Mouse (Mus musculus) heart, postnatal 0 days (tissue): ENCODE results near the gene Meis1.

Experiments used
- CTCF ChIP-seq: IDR thresholded peaks from 2 replicates; pipeline ENCODE4 v1.5.1; 2016; ENCODE audit warnings: antibody characterized with exemption, control low read depth, low read depth
- EP300 ChIP-seq: IDR thresholded peaks from 2 replicates; pipeline ENCODE4 v1.6.1; 2016; ENCODE audit warnings: antibody characterized with exemption, low read depth

DNA sequence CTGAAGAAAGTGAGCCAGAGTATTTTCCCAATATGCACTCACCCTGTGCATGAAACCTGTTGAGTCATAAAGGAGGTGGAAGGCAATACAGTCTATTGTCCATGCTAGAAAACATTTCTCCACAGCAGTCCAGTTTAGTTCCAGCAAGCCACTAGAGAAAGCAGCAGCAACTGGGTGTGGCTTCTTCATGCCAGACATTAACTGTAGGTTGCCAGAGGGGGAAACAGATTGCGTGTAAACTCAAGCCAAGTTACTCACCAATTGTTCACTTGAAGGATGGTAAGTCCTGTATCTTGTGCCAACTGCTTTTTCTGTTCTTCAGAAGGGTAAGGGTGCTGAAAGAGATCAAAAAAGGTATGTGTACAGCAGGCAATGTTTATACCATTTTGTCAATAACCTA lies 113.4 kb downstream of the Meis1 start:
- TF ChIP-seq EP300 (no peak), CTCF (no peak)
